Mouse (Mus musculus) hindbrain, postnatal 0 days (tissue): ENCODE data around the gene Rnft2. TPM values are rescaled to one million over a fixed set of nuclear protein-coding genes. Genes with fewer than 3 reads are reported as not detected.

Source experiments
- ATAC-seq: fragments of 200-750 bp; cut with Nextera tagmentation; 2 replicates; pipeline ENCODE4 v1.8.0; 2017; ENCODE audit warnings: mild to moderate bottlenecking, moderate TSS enrichment, moderate library complexity
- DNase-seq: peaks from one replicate; pipeline ENCODE4 v3.0.0-alpha.2; 2015; ENCODE audit warnings: low spot score
- H3K27ac ChIP-seq: fragments of 300-500 bp; sonication (generic); 2 replicates; pipeline ENCODE4 v1.5.1; 2014; ENCODE audit warnings: mild to moderate bottlenecking
- H3K27me3 ChIP-seq: fragments of 300-500 bp; sonication (generic); 2 replicates; pipeline ENCODE4 v1.6.1; 2014; ENCODE audit warnings: low read length, mixed read lengths; ENCODE audit not compliant: insufficient read depth
- H3K36me3 ChIP-seq: fragments of 300-500 bp; sonication (generic); 2 replicates; pipeline ENCODE4 v1.6.1; 2014; ENCODE audit warnings: low read length, mixed read lengths; ENCODE audit not compliant: insufficient read depth
- H3K4me1 ChIP-seq: fragments of 300-500 bp; sonication (generic); 2 replicates; pipeline ENCODE4 v1.6.1; 2014; ENCODE audit warnings: antibody characterized with exemption, low read length, mixed read lengths; ENCODE audit not compliant: insufficient read depth
- H3K4me2 ChIP-seq: fragments of 300-500 bp; sonication (generic); 2 replicates; pipeline ENCODE4 v1.6.1; 2014; ENCODE audit warnings: low read depth, mild to moderate bottlenecking, low read length, moderate library complexity, mixed read lengths
- H3K4me3 ChIP-seq: fragments of 300-500 bp; sonication (generic); 2 replicates; pipeline ENCODE4 v1.5.1; 2014; ENCODE audit warnings: low read length
- H3K9ac ChIP-seq: fragments of 300-500 bp; sonication (generic); replicated peaks from 2 replicates; pipeline ENCODE4 v1.6.1; 2014; ENCODE audit warnings: mild to moderate bottlenecking, low read length, moderate library complexity, mixed read lengths
- H3K9me3 ChIP-seq: fragments of 300-500 bp; sonication (generic); 2 replicates; pipeline ENCODE4 v1.6.1; 2016; ENCODE audit warnings: low read length, mixed read lengths
- CTCF ChIP-seq: IDR thresholded peaks from 2 replicates; pipeline ENCODE4 v1.5.1; 2016; ENCODE audit warnings: antibody characterized with exemption, control low read depth, low read depth
- WGBS: fragments of 180-500 bp; shearing (Covaris S2); extraction: QIAGEN DNeasy Blood & Tissue Kit; methylation state at CpG from one replicate; pipeline ENCODE4 v1.1.7; 2014; 5-methylcytosine and 5-hydroxymethylcytosine counted together
- polyA plus RNA-seq: library from polyadenylated mRNA; unstranded; fragments of >200 nt; fragmentation: Nextera tagmentation; extraction: Ambion mirVana; gene quantifications from 2 replicates; pipeline ENCODE4 v1.2.1, GENCODE M21; 2015
- total RNA-seq: library from RNA; depleted of rRNA; stranded (reverse); fragments of >200 nt; gene quantifications from 2 replicates; pipeline ENCODE4 v1.2.3, GENCODE M21; 2014

Gene Rnft2
- total and polyA plus RNA-seq, 2 experiments from 2014 or later, result 11.3 to 108 TPM

GRCm38 (mm10) chr5:118256981-118257380 lies 12.1 kb upstream of the Rnft2 start:
- DNase-seq, result no peak
- H3K27ac ChIP-seq, result no peak overlapping the region
- no peaks in the 10 kb centered on the region for H3K27me3 ChIP-seq
- H3K4me3 ChIP-seq, result no peak overlapping the region
- peaks cover 7% of the 10 kb centered on the region; the same call in 1 of the 2 replicates for H3K4me1 ChIP-seq
- no peak overlapping the region for H3K4me2 ChIP-seq
- 97% methylated on average over 4 of the region's 4 CpGs for WGBS
- H3K9me3 ChIP-seq, result no peaks in the 10 kb centered on the region
- TF ChIP-seq CTCF, result peak; percentile 29; the same call in 1 of the 2 replicates
- H3K36me3 ChIP-seq, result peaks cover 36% of the 10 kb centered on the region
- no peak overlapping the region for H3K9ac ChIP-seq
- ATAC-seq, result no peak

GRCm38 (mm10) chr5:118253551-118253950 lies 8.6 kb upstream of the Rnft2 start:
- DNase-seq (no peak), ATAC-seq (no peak)
- H3K4me3 ChIP-seq, result no peak overlapping the region
- no peak overlapping the region for H3K9ac ChIP-seq
- H3K4me1 ChIP-seq, result no peaks in the 10 kb centered on the region
- no peaks in the 10 kb centered on the region for H3K9me3 ChIP-seq
- no peak overlapping the region for H3K27ac ChIP-seq
- H3K4me2 ChIP-seq, result no peak overlapping the region
- no peaks in the 10 kb centered on the region for H3K27me3 ChIP-seq
- WGBS, result 85% methylated on average over 3 of the region's 3 CpGs
- peaks cover 22% of the 10 kb centered on the region; the same call in 1 of the 2 replicates for H3K36me3 ChIP-seq
- TF ChIP-seq CTCF, result no peak

GRCm38 (mm10) chr5:118250987-118251386 lies 6.1 kb upstream of the Rnft2 start:
- Histone ChIP-seq H3K4me3 (no peak overlapping the region), H3K27me3 (no peaks in the 10 kb centered on the region), H3K9me3 (no peaks in the 10 kb centered on the region), H3K9ac (no peak overlapping the region), H3K27ac (no peak overlapping the region), H3K36me3 (0 out of 2 replicates have a peak, but pooled peaks cover 4% of the 10 kb centered on the region), H3K4me1 (no peaks in the 10 kb centered on the region), H3K4me2 (no peak overlapping the region)
- DNase-seq (no peak), ATAC-seq (no peak)
- TF ChIP-seq CTCF, result no peak
- 64% methylated on average over 6 of the region's 7 CpGs for WGBS

GRCm38 (mm10) chr5:118247378-118247777 lies 2.5 kb upstream of the Rnft2 start:
- no peak overlapping the region for H3K4me2 ChIP-seq
- WGBS, result 86% methylated on average over 8 of the region's 8 CpGs

GRCm38 (mm10) chr5:118245606-118246308 lies 841 bp upstream of the Rnft2 start:
- Histone ChIP-seq H3K4me1 (no peaks in the 10 kb centered on the region), H3K36me3 (peaks cover 23% of the 10 kb centered on the region; the same call in 1 of the 2 replicates), H3K4me2 (peak overlapping the region; percentile 74), H3K9me3 (no peaks in the 10 kb centered on the region), H3K27ac (peak overlapping the region; percentile 85), H3K27me3 (no peaks in the 10 kb centered on the region), H3K9ac (peak overlapping the region; percentile 71), H3K4me3 (peak overlapping the region; percentile 51)
- whole genome bisulfite sequencing, result 8% methylated on average over 15 of the region's 15 CpGs
- TF ChIP-seq CTCF, result no peak
- ATAC-seq, result peak; percentile 13; the same call in 1 of the 2 replicates
- peak; percentile 21 for DNase-seq

More at GRCm38 (mm10) chr5:118247378-118247777, 2.5 kb upstream of the Rnft2 start:
- no peak for ATAC-seq
- Histone ChIP-seq H3K36me3 (peaks cover 9% of the 10 kb centered on the region; the same call in 1 of the 2 replicates), H3K4me1 (no peaks in the 10 kb centered on the region), H3K4me3 (no peak overlapping the region), H3K27ac (no peak overlapping the region), H3K27me3 (no peaks in the 10 kb centered on the region), H3K9me3 (no peaks in the 10 kb centered on the region), H3K9ac (no peak overlapping the region)
- no peak for TF ChIP-seq CTCF
- no peak for DNase-seq

- H3K9me3 ChIP-seq, result no peaks in the 10 kb centered on the region
- TF ChIP-seq CTCF, result no peak
- 86% methylated on average over 12 of the region's 12 CpGs for WGBS
These were observed 5.2 kb downstream of the Rnft2 start for GRCm38 (mm10) chr5:118239671-118240070.

GRCm38 (mm10) chr5:118236891-118237290 lies 8.0 kb downstream of the Rnft2 start:
- Histone ChIP-seq H3K27ac (no peak overlapping the region), H3K4me2 (no peak overlapping the region), H3K4me3 (no peak overlapping the region), H3K4me1 (no peaks in the 10 kb centered on the region), H3K9me3 (no peaks in the 10 kb centered on the region), H3K36me3 (peaks cover 41% of the 10 kb centered on the region), H3K27me3 (no peaks in the 10 kb centered on the region), H3K9ac (no peak overlapping the region)
- TF ChIP-seq CTCF, result no peak
- ATAC-seq (0 out of 2 replicates have a peak, but pooled peaks have one; percentile 38), DNase-seq (no peak)
- 85% methylated on average over 12 of the region's 12 CpGs for WGBS

More at GRCm38 (mm10) chr5:118239671-118240070, 5.2 kb downstream of the Rnft2 start:
- no peaks in the 10 kb centered on the region for H3K27me3 ChIP-seq
- H3K4me1 ChIP-seq, result no peaks in the 10 kb centered on the region
- DNase-seq, result no peak
- no peak overlapping the region for H3K9ac ChIP-seq
- no peak overlapping the region for H3K4me2 ChIP-seq
- ATAC-seq, result no peak
- no peak overlapping the region for H3K4me3 ChIP-seq
- no peak overlapping the region for H3K27ac ChIP-seq
- peaks cover 34% of the 10 kb centered on the region for H3K36me3 ChIP-seq
